Mouse (Mus musculus): Measurements from ENCODE around the gene Rsph3b.

The Rsph3b gene

GRCm38 (mm10) chr17:6863521-6863920 lies 85.0 kb downstream of the Rsph3b start:
- ATAC-seq (ENCODE audit: low TSS enrichment) = no peak

- ATAC-seq (ENCODE audit: low TSS enrichment) = no peak
Measured at GRCm38 (mm10) chr17:6862040-6862780, 86.3 kb downstream of the Rsph3b start.

- peak; percentile 88 for ATAC-seq (ENCODE audit: low TSS enrichment)
Measured at GRCm38 (mm10) chr17:6861181-6862039, 87.1 kb downstream of the Rsph3b start.

- ATAC-seq (ENCODE audit: low TSS enrichment) = no peak
Measured at GRCm38 (mm10) chr17:6860491-6860897, 88.0 kb downstream of the Rsph3b start.

GRCm38 (mm10) chr17:6860067-6860466 lies 88.4 kb downstream of the Rsph3b start:
- no peak for ATAC-seq (ENCODE audit: low TSS enrichment)
